Mouse (Mus musculus): ENCODE data around the gene Cpe. TPM values are rescaled to one million over a fixed set of nuclear protein-coding genes. Genes with fewer than 3 reads are reported as not detected.

The Cpe gene
- polyA plus RNA-seq, 2 experiments: 132 to 194 TPM

DNA sequence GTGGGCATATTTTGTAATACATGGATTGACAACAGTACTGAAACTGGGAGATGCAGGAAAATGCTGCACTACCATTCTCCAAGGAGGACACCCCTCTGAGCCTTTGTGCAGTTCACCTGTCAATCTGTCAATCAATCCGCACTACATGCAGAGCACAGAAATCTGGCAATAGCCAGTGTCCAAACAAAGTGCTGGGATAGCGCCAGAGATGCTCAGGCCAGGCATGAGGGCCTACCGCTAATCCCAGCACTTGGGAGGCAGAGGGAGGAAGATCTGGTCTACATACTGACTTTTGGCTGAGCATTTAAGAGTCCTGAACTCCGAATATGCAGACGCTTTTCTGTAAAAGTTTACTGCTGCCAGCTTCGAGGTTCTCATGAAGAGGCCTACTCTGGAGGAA lies 37.0 kb downstream of the Cpe start:
- no peak for TF ChIP-seq POLR2A (IDR thresholded peaks at IDR 0.05; ENCODE audit: borderline replicate concordance, extremely low read depth, insufficient read depth, insufficient read length)
- ATAC-seq (ENCODE audit: low FRiP score, low read depth) (no peak), DNase-seq (ENCODE audit: low spot score) (no peak)
- Histone ChIP-seq H3K9ac (ENCODE audit: low read depth, low read length, severe bottlenecking) (no peak overlapping the region), H3K27ac (replicated peaks; ENCODE audit: low read depth, low read length) (no peak overlapping the region), H3K4me2 (replicated peaks; ENCODE audit: low read depth, low read length, severe bottlenecking) (no peak overlapping the region), H3K36me3 (ENCODE audit: control insufficient read depth, insufficient read depth, low read length) (no peaks in the 10 kb centered on the region), H3K9me3 (ENCODE audit: control insufficient read depth, low read length) (no peaks in the 10 kb centered on the region), H3K4me3 (replicated peaks; ENCODE audit: low read length) (no peak overlapping the region), H3K27me3 (ENCODE audit: control insufficient read depth, insufficient read depth, low read length) (no peaks in the 10 kb centered on the region), H3K4me1 (ENCODE audit: control insufficient read depth, insufficient read depth, low read length) (no peaks in the 10 kb centered on the region)
- 73% methylated on average over 6 of the region's 6 CpGs for WGBS

GRCm38 (mm10) chr8:64655087-64655486 lies 37.8 kb downstream of the Cpe start:
- no peak for ATAC-seq (ENCODE audit: low FRiP score, low read depth)
- H3K4me2 ChIP-seq (replicated peaks; ENCODE audit: low read depth, low read length, severe bottlenecking): no peak overlapping the region
- no peak overlapping the region for H3K4me3 ChIP-seq (replicated peaks; ENCODE audit: low read length)
- H3K9me3 ChIP-seq (ENCODE audit: control insufficient read depth, low read length): no peaks in the 10 kb centered on the region
- no peaks in the 10 kb centered on the region for H3K36me3 ChIP-seq (ENCODE audit: control insufficient read depth, insufficient read depth, low read length)
- H3K27me3 ChIP-seq (ENCODE audit: control insufficient read depth, insufficient read depth, low read length): no peaks in the 10 kb centered on the region
- H3K4me1 ChIP-seq (ENCODE audit: control insufficient read depth, insufficient read depth, low read length): no peaks in the 10 kb centered on the region
- H3K27ac ChIP-seq (replicated peaks; ENCODE audit: low read depth, low read length): no peak overlapping the region
- no peak for TF ChIP-seq POLR2A (IDR thresholded peaks at IDR 0.05; ENCODE audit: borderline replicate concordance, extremely low read depth, insufficient read depth, insufficient read length)
- WGBS: 50% methylated on average over 2 of the region's 2 CpGs
- no peak for DNase-seq (ENCODE audit: low spot score)
- no peak overlapping the region for H3K9ac ChIP-seq (ENCODE audit: low read depth, low read length, severe bottlenecking)

- H3K4me2 ChIP-seq (replicated peaks; ENCODE audit: low read depth, low read length, severe bottlenecking): no peak overlapping the region
- TF ChIP-seq POLR2A (IDR thresholded peaks at IDR 0.05; ENCODE audit: borderline replicate concordance, extremely low read depth, insufficient read depth, insufficient read length): no peak
- no peak overlapping the region for H3K4me3 ChIP-seq (replicated peaks; ENCODE audit: low read length)
- no peaks in the 10 kb centered on the region for H3K36me3 ChIP-seq (ENCODE audit: control insufficient read depth, insufficient read depth, low read length)
- H3K27ac ChIP-seq (replicated peaks; ENCODE audit: low read depth, low read length): no peak overlapping the region
- H3K9ac ChIP-seq (ENCODE audit: low read depth, low read length, severe bottlenecking): no peak overlapping the region
- no peaks in the 10 kb centered on the region for H3K27me3 ChIP-seq (ENCODE audit: control insufficient read depth, insufficient read depth, low read length)
- ATAC-seq (ENCODE audit: low FRiP score, low read depth) (no peak), DNase-seq (ENCODE audit: low spot score) (no peak)
- no peaks in the 10 kb centered on the region for H3K4me1 ChIP-seq (ENCODE audit: control insufficient read depth, insufficient read depth, low read length)
- H3K9me3 ChIP-seq (ENCODE audit: control insufficient read depth, low read length): no peaks in the 10 kb centered on the region
These were observed 40.6 kb downstream of the Cpe start for GRCm38 (mm10) chr8:64652285-64652684.

GRCm38 (mm10) chr8:64648063-64648462 lies 44.8 kb downstream of the Cpe start:
- Histone ChIP-seq H3K27me3 (ENCODE audit: control insufficient read depth, insufficient read depth, low read length) (no peaks in the 10 kb centered on the region), H3K36me3 (ENCODE audit: control insufficient read depth, insufficient read depth, low read length) (no peaks in the 10 kb centered on the region), H3K9ac (ENCODE audit: low read depth, low read length, severe bottlenecking) (no peak overlapping the region), H3K27ac (replicated peaks; ENCODE audit: low read depth, low read length) (no peak overlapping the region), H3K4me3 (replicated peaks; ENCODE audit: low read length) (no peak overlapping the region), H3K4me2 (replicated peaks; ENCODE audit: low read depth, low read length, severe bottlenecking) (no peak overlapping the region), H3K4me1 (ENCODE audit: control insufficient read depth, insufficient read depth, low read length) (no peaks in the 10 kb centered on the region), H3K9me3 (ENCODE audit: control insufficient read depth, low read length) (no peaks in the 10 kb centered on the region)
- WGBS: 89% methylated on average over 4 of the region's 4 CpGs
- DNase-seq (ENCODE audit: low spot score) (no peak), ATAC-seq (ENCODE audit: low FRiP score, low read depth) (no peak)
- no peak for TF ChIP-seq POLR2A (IDR thresholded peaks at IDR 0.05; ENCODE audit: borderline replicate concordance, extremely low read depth, insufficient read depth, insufficient read length)

GRCm38 (mm10) chr8:64647148-64647547 lies 45.7 kb downstream of the Cpe start:
- Histone ChIP-seq H3K4me2 (replicated peaks; ENCODE audit: low read depth, low read length, severe bottlenecking) (no peak overlapping the region), H3K9ac (ENCODE audit: low read depth, low read length, severe bottlenecking) (no peak overlapping the region), H3K36me3 (ENCODE audit: control insufficient read depth, insufficient read depth, low read length) (no peaks in the 10 kb centered on the region), H3K27me3 (ENCODE audit: control insufficient read depth, insufficient read depth, low read length) (no peaks in the 10 kb centered on the region), H3K4me1 (ENCODE audit: control insufficient read depth, insufficient read depth, low read length) (no peaks in the 10 kb centered on the region), H3K9me3 (ENCODE audit: control insufficient read depth, low read length) (no peaks in the 10 kb centered on the region), H3K4me3 (replicated peaks; ENCODE audit: low read length) (no peak overlapping the region), H3K27ac (replicated peaks; ENCODE audit: low read depth, low read length) (no peak overlapping the region)
- no peak for ATAC-seq (ENCODE audit: low FRiP score, low read depth)
- TF ChIP-seq POLR2A (IDR thresholded peaks at IDR 0.05; ENCODE audit: borderline replicate concordance, extremely low read depth, insufficient read depth, insufficient read length): no peak
- 96% methylated on average over 3 of the region's 3 CpGs for WGBS
- DNase-seq (ENCODE audit: low spot score): no peak

GRCm38 (mm10) chr8:64646421-64646820 lies 46.4 kb downstream of the Cpe start:
- Histone ChIP-seq H3K4me1 (ENCODE audit: control insufficient read depth, insufficient read depth, low read length) (no peaks in the 10 kb centered on the region), H3K36me3 (ENCODE audit: control insufficient read depth, insufficient read depth, low read length) (no peaks in the 10 kb centered on the region), H3K9ac (ENCODE audit: low read depth, low read length, severe bottlenecking) (no peak overlapping the region), H3K4me3 (replicated peaks; ENCODE audit: low read length) (no peak overlapping the region), H3K9me3 (ENCODE audit: control insufficient read depth, low read length) (no peaks in the 10 kb centered on the region), H3K27me3 (ENCODE audit: control insufficient read depth, insufficient read depth, low read length) (no peaks in the 10 kb centered on the region), H3K4me2 (replicated peaks; ENCODE audit: low read depth, low read length, severe bottlenecking) (no peak overlapping the region), H3K27ac (replicated peaks; ENCODE audit: low read depth, low read length) (no peak overlapping the region)
- no peak for DNase-seq (ENCODE audit: low spot score)
- WGBS: 93% methylated on average over 5 of the region's 5 CpGs
- no peak for TF ChIP-seq POLR2A (IDR thresholded peaks at IDR 0.05; ENCODE audit: borderline replicate concordance, extremely low read depth, insufficient read depth, insufficient read length)
- ATAC-seq (ENCODE audit: low FRiP score, low read depth): no peak

Measured in limb, embryonic 14.5 days (tissue).